Mouse (Mus musculus) macrophage (primary cell): ENCODE measurements around the gene Bhmt2. TPM values are rescaled to one million over a fixed set of nuclear protein-coding genes. Genes with fewer than 3 reads are reported as not detected.

ENCODE experiments used
- H3K27ac ChIP-seq: fragments of 350-480 bp; formaldehyde crosslinking; 2 replicates; pipeline ENCODE4 v1.9.0; 2021
- H3K36me3 ChIP-seq: fragments of 350-480 bp; formaldehyde crosslinking; 2 replicates; pipeline ENCODE4 v1.9.0; 2021; ENCODE audit errors: inconsistent target
- H3K4me3 ChIP-seq: fragments of 350-480 bp; formaldehyde crosslinking; 2 replicates; pipeline ENCODE4 v1.9.0; 2021; ENCODE audit errors: inconsistent target
- H3K79me2 ChIP-seq: fragments of 350-480 bp; formaldehyde crosslinking; 2 replicates; pipeline ENCODE4 v1.9.0; 2021; ENCODE audit errors: inconsistent target
- WGBS: methylation state at CpG from one replicate; pipeline ENCODE4 v1.1.7; 2026; ENCODE audit warnings: inconsistent platforms; ENCODE audit not compliant: missing documents; 5-methylcytosine and 5-hydroxymethylcytosine counted together
- polyA plus RNA-seq: library from polyadenylated mRNA; stranded (reverse); fragments of 250-400 nt; gene quantifications from 3 replicates; pipeline ENCODE4 v1.2.4, GENCODE M21; 2018; ENCODE audit warnings: inconsistent platforms

Bhmt2 gene
- polyA plus RNA-seq, 1 experiment from 2014 or later, result not detected

DNA sequence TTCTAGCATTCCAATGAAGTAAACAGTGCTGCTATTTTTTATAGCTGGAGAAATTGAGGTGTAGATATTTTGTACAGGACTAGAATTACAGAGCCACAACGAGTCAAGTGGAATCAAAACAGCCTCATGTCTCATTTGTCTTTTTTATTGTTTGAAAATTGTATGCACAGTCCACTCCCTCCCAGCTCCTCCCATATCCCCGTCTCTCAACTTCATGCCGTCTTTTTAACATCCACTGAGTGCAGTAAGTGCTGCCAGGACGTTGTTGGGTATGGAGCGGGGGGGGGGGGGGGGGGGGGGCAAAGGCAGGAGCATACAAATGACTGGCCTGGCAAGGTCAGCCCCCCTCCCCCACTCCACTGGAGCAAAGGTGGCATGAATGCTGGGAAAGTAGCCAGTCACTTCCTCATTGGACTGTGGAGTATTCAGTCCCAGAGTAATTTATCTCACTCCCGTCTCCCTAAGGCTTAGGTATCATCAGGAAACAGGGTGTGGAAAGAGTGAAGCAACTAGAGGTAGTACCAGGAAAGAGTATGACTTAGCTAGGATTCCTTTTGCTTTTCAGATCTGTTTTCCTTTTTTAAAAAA, 59.6 kb downstream of the Bhmt2 start:
- WGBS, result 83% methylated on average over 2 of the region's 6 CpGs
- H3K4me3 ChIP-seq, result no peak overlapping the region
- H3K79me2 ChIP-seq, result no peaks in the 10 kb centered on the region
- no peak overlapping the region for H3K27ac ChIP-seq
- no peaks in the 10 kb centered on the region for H3K36me3 ChIP-seq

DNA sequence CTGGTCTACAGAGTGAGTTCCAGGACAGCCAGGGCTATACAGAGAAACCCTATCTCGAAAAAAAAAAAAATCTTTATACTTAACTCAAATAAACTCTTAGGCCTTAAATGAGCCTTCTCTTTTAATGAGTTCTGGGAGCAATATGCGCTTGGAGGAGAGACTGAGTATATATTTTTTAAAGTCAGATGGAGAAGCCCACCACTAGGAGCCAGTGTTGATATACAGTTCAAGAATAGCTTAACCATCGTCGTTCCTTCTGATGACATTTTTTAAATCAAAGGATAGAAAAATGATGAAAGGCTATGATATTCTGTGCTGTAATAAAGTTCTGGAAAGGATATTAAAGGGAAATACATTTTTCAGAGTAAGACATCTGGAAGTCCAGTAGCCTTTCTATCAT, 60.3 kb downstream of the Bhmt2 start:
- 80% methylated on average over 4 of the region's 4 CpGs for WGBS
- H3K36me3 ChIP-seq, result no peaks in the 10 kb centered on the region
- H3K79me2 ChIP-seq, result no peaks in the 10 kb centered on the region
- H3K27ac ChIP-seq, result no peak overlapping the region
- H3K4me3 ChIP-seq, result no peak overlapping the region

DNA sequence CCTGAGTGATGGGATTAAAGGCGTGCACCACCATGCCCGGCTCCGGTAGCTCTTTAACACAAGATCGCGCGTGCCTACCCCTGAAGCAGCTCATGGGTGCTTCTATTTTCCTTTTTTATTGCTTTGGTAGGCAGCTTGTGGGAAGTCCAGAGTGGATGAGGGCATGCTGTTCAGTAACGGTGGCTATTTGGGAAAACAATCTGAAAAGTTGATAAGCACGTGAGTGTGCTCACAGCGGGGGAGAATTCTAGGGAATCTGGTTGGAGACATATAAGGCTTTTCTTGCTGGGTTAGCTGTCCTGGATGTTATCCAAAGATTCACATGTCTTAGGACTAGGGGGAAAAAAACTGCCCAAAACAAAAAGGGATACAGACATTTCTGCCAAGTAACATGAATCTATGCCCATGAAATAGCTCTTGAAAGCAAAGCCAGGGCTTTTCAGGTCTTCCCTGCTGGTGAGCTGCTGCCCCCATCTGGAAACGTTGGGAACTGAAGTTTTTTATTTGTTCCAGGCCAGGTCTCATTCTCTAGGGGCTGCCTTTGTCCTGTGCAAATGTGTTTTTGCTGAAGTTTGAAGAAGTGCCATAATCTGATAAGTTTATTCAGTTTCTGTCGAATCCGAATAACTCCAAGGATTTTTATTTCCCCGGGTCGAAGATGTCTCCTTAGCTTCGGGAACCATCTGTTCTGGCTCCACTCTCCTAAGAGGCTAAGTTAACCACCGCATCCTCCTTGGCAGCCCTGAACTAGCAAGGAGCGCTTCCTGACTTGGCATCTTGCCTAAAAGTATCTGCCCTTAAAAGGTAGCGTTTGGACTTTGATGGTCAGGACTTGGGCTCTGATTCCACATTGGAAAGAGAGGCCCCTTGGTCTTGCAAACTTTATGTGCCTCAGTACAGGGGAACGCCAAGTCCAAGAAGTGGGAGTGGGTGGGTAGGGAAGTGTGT, 61.2 kb downstream of the Bhmt2 start:
- Histone ChIP-seq H3K36me3 (no peaks in the 10 kb centered on the region), H3K79me2 (no peaks in the 10 kb centered on the region), H3K4me3 (no peak overlapping the region), H3K27ac (no peak overlapping the region)
- WGBS, result 61% methylated on average over 19 of the region's 19 CpGs

DNA sequence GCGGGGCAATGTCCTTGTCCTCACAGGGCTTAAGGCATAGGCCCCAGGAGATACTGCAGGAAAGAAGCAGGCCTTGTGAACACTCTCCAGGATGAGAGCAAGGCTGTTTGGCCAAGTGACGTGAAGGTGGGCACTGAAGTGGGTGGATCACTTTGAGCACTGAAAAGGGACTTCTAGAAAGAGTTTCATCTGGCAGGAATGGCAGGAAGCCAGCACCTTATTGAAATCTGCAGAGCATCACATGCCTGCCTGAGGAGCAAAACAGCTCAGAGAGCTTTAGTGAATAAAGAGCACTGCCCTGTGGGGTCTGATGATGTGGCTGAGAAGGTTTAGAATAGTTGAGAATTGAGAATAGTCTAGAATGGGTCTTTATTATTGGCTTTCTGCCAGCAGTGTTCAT, 65.6 kb downstream of the Bhmt2 start:
- H3K4me3 ChIP-seq, result no peak overlapping the region
- no peaks in the 10 kb centered on the region for H3K79me2 ChIP-seq
- no peaks in the 10 kb centered on the region for H3K36me3 ChIP-seq
- WGBS, result 82% methylated on average over 2 of the region's 2 CpGs
- H3K27ac ChIP-seq, result no peak overlapping the region

DNA sequence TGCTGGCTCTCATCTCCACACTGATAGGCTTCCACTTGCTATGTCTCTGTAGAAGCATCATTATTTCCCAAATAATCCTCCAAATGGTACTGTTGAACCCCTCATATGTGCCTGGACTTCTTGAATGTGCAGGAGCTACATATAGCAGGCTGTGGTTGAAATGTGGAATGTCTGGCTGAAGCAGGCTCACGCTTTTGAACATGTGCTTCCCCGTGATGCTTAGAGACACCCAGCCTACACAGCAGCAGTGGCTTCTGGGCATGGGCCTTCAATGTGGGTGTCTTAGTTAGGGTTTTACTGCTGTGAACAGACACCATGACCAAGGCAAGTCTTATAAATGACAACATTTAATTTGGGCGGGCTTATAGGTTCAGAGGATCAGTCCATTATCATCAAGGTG, 66.4 kb downstream of the Bhmt2 start:
- Histone ChIP-seq H3K27ac (no peak overlapping the region), H3K4me3 (no peak overlapping the region), H3K79me2 (no peaks in the 10 kb centered on the region), H3K36me3 (no peaks in the 10 kb centered on the region)
- 88% methylated on average over 3 of the region's 3 CpGs for WGBS

DNA sequence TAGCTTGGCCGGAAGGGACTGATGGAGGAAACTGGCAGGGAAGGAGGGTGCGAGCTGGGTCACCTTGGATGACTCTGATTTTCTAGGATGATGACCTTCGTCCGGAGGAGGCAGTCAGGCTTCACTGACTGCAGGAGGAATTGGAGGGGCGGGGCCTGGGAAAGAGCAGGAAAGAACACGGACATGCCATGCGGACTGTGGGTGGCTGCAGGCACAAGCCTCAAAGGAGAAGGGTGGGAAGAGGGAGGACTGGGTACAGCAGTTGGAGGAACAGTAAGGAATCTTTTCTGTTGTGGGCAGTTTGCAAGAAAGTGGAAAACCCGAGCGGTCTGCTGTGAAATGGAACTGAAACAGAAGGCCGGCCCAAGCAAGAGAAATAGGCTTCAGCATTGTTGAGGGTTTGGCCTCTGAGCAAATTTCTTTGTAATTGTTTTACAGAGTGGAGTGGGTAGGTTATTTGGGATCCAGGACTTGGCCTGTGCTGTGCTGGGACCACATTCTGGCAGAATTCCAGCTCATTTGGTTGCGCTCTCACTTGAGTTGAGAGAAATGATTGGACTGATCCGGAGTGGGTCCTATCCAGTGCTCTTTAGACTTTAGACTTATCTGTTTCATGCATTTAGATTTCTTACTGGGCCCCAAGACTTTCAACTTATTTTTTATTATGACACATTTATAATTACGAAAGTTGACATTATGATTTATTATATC, 67.1 kb downstream of the Bhmt2 start:
- H3K79me2 ChIP-seq, result no peaks in the 10 kb centered on the region
- no peaks in the 10 kb centered on the region for H3K36me3 ChIP-seq
- H3K4me3 ChIP-seq, result no peak overlapping the region
- 93% methylated on average over 13 of the region's 13 CpGs for whole genome bisulfite sequencing
- no peak overlapping the region for H3K27ac ChIP-seq

Other genes with a start within 250 kb of the Bhmt2 start
- 3.3 to 4.6 TPM (median 4.3 TPM) in 3 replicates for gene Jmy, start 174.5 kb downstream of the Bhmt2 start, polyA plus RNA-seq
- not detected in 3 replicates for gene Bhmt, start 36.3 kb downstream of the Bhmt2 start, polyA plus RNA-seq
- gene Dmgdh, start 131 bp upstream of the Bhmt2 start, polyA plus RNA-seq, result not detected in 3 replicates
- 15.2 to 28.0 TPM (median 21.2 TPM) in 3 replicates for gene Arsb, start 97.3 kb upstream of the Bhmt2 start, polyA plus RNA-seq